Mouse (Mus musculus) thymus, postnatal 36 days (tissue): ENCODE measurements around the gene Zdhhc1.

Experiments
- DNase-seq, 2 experiments: peaks; one replicate each; pipeline ENCODE4 v3.0.0; 2022; ENCODE audit warnings: mixed read lengths in 2 of 2

Gene Zdhhc1

GRCm38 (mm10) chr8:105451903-105452603 lies 44.6 kb downstream of the Zdhhc1 start:
- DNase-seq = no peak

- no peak for DNase-seq
Observed at GRCm38 (mm10) chr8:105450977-105451376, 45.7 kb downstream of the Zdhhc1 start.

- no peak for DNase-seq
Observed at GRCm38 (mm10) chr8:105448596-105448995, 48.1 kb downstream of the Zdhhc1 start.

GRCm38 (mm10) chr8:105448188-105448587 lies 48.5 kb downstream of the Zdhhc1 start:
- no peak for DNase-seq

GRCm38 (mm10) chr8:105446127-105446552 lies 50.6 kb downstream of the Zdhhc1 start:
- no peak for DNase-seq

GRCm38 (mm10) chr8:105445296-105446126 lies 51.2 kb downstream of the Zdhhc1 start:
- no peak for DNase-seq

GRCm38 (mm10) chr8:105442661-105443060 lies 54.0 kb downstream of the Zdhhc1 start:
- no peak for DNase-seq

GRCm38 (mm10) chr8:105441433-105441832 lies 55.3 kb downstream of the Zdhhc1 start:
- peak; percentile 30 to 48 for DNase-seq

GRCm38 (mm10) chr8:105438865-105439264 lies 57.8 kb downstream of the Zdhhc1 start:
- DNase-seq = peak; percentile 46 to 53

GRCm38 (mm10) chr8:105437078-105437748 lies 59.5 kb downstream of the Zdhhc1 start:
- DNase-seq = no peak

- no peak for DNase-seq
Observed at GRCm38 (mm10) chr8:105436218-105436617, 60.5 kb downstream of the Zdhhc1 start.

GRCm38 (mm10) chr8:105434136-105434535 lies 62.6 kb downstream of the Zdhhc1 start:
- no peak for DNase-seq

GRCm38 (mm10) chr8:105433511-105433910 lies 63.2 kb downstream of the Zdhhc1 start:
- no peak for DNase-seq

GRCm38 (mm10) chr8:105433021-105433420 lies 63.7 kb downstream of the Zdhhc1 start:
- DNase-seq = no peak

GRCm38 (mm10) chr8:105431743-105432515 lies 64.8 kb downstream of the Zdhhc1 start:
- no peak for DNase-seq

- no peak for DNase-seq
Observed at GRCm38 (mm10) chr8:105426878-105427277, 69.8 kb downstream of the Zdhhc1 start.
